Mouse (Mus musculus) midbrain, embryonic 16.5 days (tissue): ENCODE data around the gene Efna2. TPM values are rescaled to one million over a fixed set of nuclear protein-coding genes. Genes with fewer than 3 reads are reported as not detected.

ENCODE experiments used
- ATAC-seq: fragments of 200-750 bp; cut with Nextera tagmentation; 2 replicates; pipeline ENCODE4 v1.8.0; 2017; ENCODE audit warnings: moderate TSS enrichment
- H3K27ac ChIP-seq: fragments of 300-500 bp; sonication (generic); 2 replicates; pipeline ENCODE4 v1.5.1; 2014; ENCODE audit warnings: mild to moderate bottlenecking, low read length, mixed read lengths
- H3K27me3 ChIP-seq: fragments of 300-500 bp; sonication (generic); 2 replicates; pipeline ENCODE4 v1.6.1; 2014; ENCODE audit warnings: low read depth, low read length, mixed read lengths; ENCODE audit not compliant: control insufficient read depth, insufficient read depth
- H3K36me3 ChIP-seq: fragments of 300-500 bp; sonication (generic); 2 replicates; pipeline ENCODE4 v1.6.1; 2014; ENCODE audit warnings: mild to moderate bottlenecking, low read length, moderate library complexity, mixed read lengths; ENCODE audit not compliant: control insufficient read depth, insufficient read depth
- H3K4me1 ChIP-seq: fragments of 300-500 bp; sonication (generic); 2 replicates; pipeline ENCODE4 v1.6.1; 2014; ENCODE audit warnings: mild to moderate bottlenecking, low read length, mixed read lengths; ENCODE audit not compliant: control insufficient read depth, insufficient read depth
- H3K4me2 ChIP-seq: fragments of 300-500 bp; sonication (generic); 2 replicates; pipeline ENCODE4 v1.6.1; 2014; ENCODE audit warnings: mild to moderate bottlenecking, low read length, mixed read lengths
- H3K4me3 ChIP-seq: fragments of 300-500 bp; sonication (generic); 2 replicates; pipeline ENCODE4 v1.5.1; 2014; ENCODE audit warnings: low read depth, mild to moderate bottlenecking, low read length, moderate library complexity, mixed read lengths
- H3K9ac ChIP-seq: fragments of 300-500 bp; sonication (generic); 2 replicates; pipeline ENCODE4 v1.6.1; 2014; ENCODE audit warnings: low read depth, low read length, mixed read lengths
- H3K9me3 ChIP-seq: fragments of 300-500 bp; sonication (generic); replicated peaks from 2 replicates; pipeline ENCODE4 v1.6.1; 2014; ENCODE audit warnings: mild to moderate bottlenecking, low read length, mixed read lengths; ENCODE audit not compliant: control insufficient read depth, poor library complexity, severe bottlenecking
- WGBS: fragments of 180-500 bp; shearing (Covaris S2); extraction: QIAGEN DNeasy Blood & Tissue Kit; methylation state at CpG from one replicate; pipeline ENCODE4 v1.1.7; 2014; 5-methylcytosine and 5-hydroxymethylcytosine counted together
- polyA plus RNA-seq: library from polyadenylated mRNA; unstranded; fragments of >200 nt; fragmentation: Nextera tagmentation; extraction: Ambion mirVana; gene quantifications from 2 replicates; pipeline ENCODE4 v1.2.1, GENCODE M21; 2015

The Efna2 gene
- polyA plus RNA-seq, 1 experiment from 2014 or later = 43.3 TPM

DNA sequence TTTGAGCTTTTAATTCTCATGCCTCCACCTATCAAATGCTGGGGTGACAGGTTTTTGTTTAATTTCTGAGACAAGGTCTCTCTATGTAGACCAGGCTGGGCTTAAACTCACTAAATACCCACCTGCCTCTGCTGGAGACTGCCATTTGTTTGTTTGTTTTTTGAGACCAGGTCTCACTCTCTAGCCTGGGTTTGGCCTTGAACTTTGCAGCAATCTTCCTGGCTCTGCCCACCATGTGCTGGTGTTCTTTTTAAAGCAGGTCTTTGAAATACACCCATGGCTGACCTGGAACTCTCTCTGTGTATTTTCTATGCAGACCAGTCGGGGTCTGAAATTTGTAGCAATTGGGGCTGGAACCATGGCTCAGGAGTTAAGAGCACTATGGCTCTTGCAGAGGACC is 43.6 kb upstream of the Efna2 start:
- Histone ChIP-seq H3K9me3 (no peaks in the 10 kb centered on the region), H3K36me3 (peaks cover 37% of the 10 kb centered on the region), H3K9ac (no peak overlapping the region; the same call in 1 of the 2 replicates), H3K27me3 (no peaks in the 10 kb centered on the region), H3K4me1 (peaks cover 18% of the 10 kb centered on the region), H3K4me3 (no peak overlapping the region), H3K4me2 (no peak overlapping the region), H3K27ac (no peak overlapping the region)
- 93% methylated on average over 1 of the region's 1 CpGs for WGBS
- no peak for ATAC-seq

DNA sequence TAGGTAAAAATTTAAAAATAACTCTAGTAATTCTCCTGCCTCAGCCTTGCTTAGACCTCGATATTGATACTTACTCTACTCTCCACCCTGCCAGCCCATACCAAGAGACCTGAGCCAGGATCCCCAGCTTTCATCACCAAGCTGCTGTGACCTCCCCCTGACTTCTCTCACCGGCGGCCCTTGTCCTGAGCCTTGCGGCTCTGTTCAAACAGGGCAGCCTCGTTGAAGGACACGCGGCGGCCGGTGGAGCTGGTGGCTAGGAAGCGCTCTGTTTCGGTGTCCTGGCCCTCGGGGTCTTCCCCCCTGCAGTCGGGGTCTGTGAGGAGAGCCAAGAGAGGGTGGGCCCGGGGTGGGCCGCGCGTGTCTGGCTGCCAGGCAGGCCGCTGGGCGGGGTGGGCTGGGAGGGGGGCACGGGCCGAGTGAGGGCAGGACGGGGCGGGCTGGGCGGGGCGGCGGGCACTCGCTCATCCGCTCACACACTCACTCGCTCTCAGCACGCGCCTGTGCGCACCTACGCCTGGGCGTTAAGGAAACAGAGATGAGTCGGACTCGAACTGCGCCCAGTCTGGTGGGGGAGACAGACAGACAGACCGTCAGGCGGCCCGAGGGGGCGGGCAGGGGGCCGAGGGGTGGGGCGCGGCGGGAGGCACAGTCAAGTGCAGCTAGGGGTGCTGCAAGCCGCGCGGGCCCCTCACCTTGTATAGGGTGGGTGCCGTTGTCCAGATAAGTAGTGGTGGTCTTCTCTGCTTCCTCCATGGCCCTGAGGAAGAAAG is 42.9 kb upstream of the Efna2 start:
- Histone ChIP-seq H3K36me3 (peaks cover 37% of the 10 kb centered on the region), H3K27me3 (no peaks in the 10 kb centered on the region), H3K4me1 (peaks cover 22% of the 10 kb centered on the region), H3K4me3 (peak overlapping the region; percentile 70), H3K9ac (peak overlapping the region; percentile 94), H3K27ac (peak overlapping the region; percentile 96), H3K9me3 (no peaks in the 10 kb centered on the region), H3K4me2 (peak overlapping the region; percentile 86)
- 12% methylated on average over 38 of the region's 49 CpGs for WGBS
- no peak for ATAC-seq

DNA sequence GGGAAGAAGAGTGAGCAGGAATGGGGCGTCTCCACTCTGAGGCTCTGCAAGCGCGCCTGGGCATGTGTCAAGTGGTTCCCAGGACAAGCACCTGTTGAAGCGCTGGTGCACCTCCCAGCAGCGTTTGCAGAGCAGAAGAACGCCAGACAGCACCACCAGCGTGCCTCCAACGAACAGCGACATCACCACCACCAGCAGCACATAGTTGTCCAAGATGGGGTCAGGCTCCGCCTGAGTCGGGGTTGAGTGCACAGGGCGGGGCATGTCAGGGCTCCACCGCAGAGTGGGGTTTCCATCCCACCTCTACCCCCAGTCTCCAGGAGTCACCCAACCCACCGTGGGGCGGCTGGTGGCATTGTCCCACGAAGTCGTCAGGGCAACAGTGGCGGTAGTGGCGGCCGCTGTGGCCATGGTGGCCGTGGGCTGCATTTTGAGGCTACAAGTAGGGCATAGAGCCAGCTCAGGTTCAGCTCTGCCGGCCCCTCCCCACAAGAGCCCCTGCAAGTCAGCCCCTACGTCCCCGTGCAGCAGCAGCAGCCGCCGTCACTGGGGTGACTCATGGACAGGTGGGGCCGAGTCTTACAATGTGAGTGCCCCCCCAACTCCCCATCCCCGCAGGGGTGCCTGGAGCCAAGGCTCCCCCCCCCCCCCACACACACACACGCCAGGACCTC is 42.2 kb upstream of the Efna2 start:
- WGBS = 4% methylated on average over 28 of the region's 29 CpGs
- Histone ChIP-seq H3K36me3 (peaks cover 33% of the 10 kb centered on the region), H3K4me2 (peak overlapping the region; percentile 86), H3K27ac (peak overlapping the region; percentile 96), H3K9ac (peak overlapping the region; percentile 94), H3K27me3 (no peaks in the 10 kb centered on the region), H3K9me3 (no peaks in the 10 kb centered on the region), H3K4me1 (peaks cover 22% of the 10 kb centered on the region), H3K4me3 (peak overlapping the region; percentile 70)
- ATAC-seq = no peak

DNA sequence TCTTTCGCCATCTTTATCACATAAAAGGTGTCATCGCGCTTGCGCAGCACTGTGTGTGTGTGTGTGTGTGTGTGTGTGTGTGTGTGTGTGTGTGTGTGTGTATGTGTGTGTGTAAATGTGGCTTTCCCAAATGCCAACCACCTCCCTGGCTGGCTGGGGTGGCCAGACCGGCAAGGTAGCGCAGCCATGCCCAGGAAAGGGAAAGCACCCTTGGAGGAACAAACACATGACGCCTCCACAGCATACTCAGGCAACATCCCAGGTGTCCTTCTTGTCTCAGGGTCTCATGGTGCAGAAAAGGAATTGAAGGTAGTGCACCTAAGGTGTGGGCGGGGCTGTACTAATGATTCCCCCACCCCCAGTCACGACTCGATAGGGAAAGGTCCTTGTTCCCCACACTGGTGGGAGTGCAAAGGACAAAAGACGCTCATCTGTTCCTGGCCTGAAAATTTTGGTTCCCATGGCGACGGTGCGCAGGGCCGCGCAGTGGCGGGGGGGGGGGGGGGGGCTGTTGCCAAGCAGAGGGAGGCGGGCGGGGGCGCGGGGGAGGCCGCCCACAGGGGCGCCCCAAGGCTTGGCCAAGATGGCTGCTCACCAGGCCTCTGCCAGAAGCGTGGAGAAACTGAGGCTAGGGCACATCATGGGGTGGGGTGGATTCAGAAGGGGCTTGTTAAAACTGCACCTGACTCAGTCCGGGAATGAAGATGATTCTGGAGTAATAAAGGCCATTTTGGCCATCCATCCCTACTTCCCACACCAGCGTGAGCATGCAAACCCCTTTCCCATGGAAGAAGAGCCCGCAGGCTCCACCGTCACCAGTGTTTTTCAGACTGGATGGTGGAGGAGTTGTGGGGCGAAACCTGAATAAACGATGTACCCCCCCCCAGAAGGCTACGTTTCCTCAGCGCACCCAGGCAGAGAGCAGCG is 41.4 kb upstream of the Efna2 start:
- H3K4me3 ChIP-seq = peak overlapping the region; percentile 70
- peak overlapping the region; percentile 96 for H3K27ac ChIP-seq
- H3K36me3 ChIP-seq = peaks cover 27% of the 10 kb centered on the region
- peak overlapping the region; percentile 86 for H3K4me2 ChIP-seq
- no peak for ATAC-seq
- peaks cover 26% of the 10 kb centered on the region for H3K4me1 ChIP-seq
- no peaks in the 10 kb centered on the region for H3K27me3 ChIP-seq
- peak overlapping the region; percentile 94 for H3K9ac ChIP-seq
- no peaks in the 10 kb centered on the region for H3K9me3 ChIP-seq
- WGBS = under 1% methylated on average over 25 of the region's 33 CpGs

- H3K9ac ChIP-seq = peak within 1 kb of the TSS; percentile 94
- H3K4me2 ChIP-seq = peak within 1 kb of the TSS; percentile 86
- ATAC-seq = peak; percentile 5
- peaks cover 21% of the 10 kb centered on the region for H3K36me3 ChIP-seq
- under 1% methylated on average over 70 of the region's 94 CpGs for WGBS
- H3K27me3 ChIP-seq = no peaks in the 10 kb centered on the region
- H3K4me1 ChIP-seq = peaks cover 34% of the 10 kb centered on the region
- H3K27ac ChIP-seq = peak within 1 kb of the TSS; percentile 96
- peak within 1 kb of the TSS; percentile 70 for H3K4me3 ChIP-seq
- H3K9me3 ChIP-seq = no peaks in the 10 kb centered on the region
These were observed 40.5 kb upstream of the Efna2 start, which contains the start of gene Atp5d for GRCm38 (mm10) chr10:80138553-80139438. TSS of gene Atp5d (plus strand) at chr10:80138632.

DNA sequence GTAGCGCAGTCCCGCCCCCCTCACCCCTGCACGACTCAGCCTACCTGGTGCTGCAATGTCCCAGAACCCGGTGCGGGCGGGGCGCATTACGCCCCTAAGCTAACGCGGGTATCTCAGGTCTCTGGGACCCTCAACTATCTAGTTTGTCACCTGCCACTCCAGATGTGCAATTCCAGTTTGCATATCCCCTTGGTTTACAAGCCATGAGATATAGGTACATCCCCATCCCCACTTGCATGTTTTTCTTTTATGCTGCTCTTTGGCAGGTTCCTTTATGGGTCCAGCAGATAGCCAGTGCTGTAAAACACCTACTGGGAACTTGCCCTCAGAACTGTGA is 39.9 kb upstream of the Efna2 start:
- H3K36me3 ChIP-seq = peaks cover 21% of the 10 kb centered on the region
- H3K27ac ChIP-seq = peak overlapping the region; percentile 96
- no peak for ATAC-seq
- H3K27me3 ChIP-seq = no peaks in the 10 kb centered on the region
- under 1% methylated on average over 10 of the region's 10 CpGs for WGBS
- no peaks in the 10 kb centered on the region for H3K9me3 ChIP-seq
- H3K9ac ChIP-seq = peak overlapping the region; percentile 94
- H3K4me1 ChIP-seq = peaks cover 34% of the 10 kb centered on the region
- H3K4me3 ChIP-seq = peak overlapping the region; percentile 70
- H3K4me2 ChIP-seq = peak overlapping the region; percentile 86

DNA sequence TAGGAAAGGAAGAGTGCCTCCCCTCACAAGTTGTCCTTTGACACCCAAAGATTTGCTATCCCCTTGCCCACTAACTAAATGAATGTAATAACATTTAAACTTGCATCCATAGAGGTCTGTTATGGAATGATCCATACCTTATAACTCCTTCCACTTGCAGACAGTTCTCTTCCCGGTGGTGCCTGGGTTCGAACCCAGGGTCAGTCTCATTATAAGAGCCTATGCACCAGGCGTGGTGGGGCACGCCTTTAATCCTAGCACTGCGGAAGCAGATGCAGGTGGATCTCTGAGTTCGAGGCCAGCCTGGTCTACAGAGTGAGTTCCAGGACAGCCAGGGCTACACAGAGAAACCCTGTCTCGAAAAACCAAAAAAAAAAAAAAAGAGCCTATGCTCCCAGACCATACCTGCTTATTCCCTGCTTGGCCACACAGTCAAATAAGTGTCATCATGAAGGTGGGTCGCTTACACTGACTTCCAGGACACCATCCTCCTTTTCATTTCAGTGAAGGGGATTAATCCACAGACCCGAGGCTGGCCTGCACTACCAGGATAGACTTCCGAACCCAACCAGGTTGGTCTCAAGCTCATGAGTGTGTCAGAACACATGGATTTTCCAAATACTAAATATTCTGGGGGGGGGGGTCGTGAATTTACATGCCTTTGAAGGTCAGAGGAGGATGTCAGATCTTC is 39.2 kb upstream of the Efna2 start:
- no peaks in the 10 kb centered on the region for H3K27me3 ChIP-seq
- peak overlapping the region; percentile 96 for H3K27ac ChIP-seq
- H3K36me3 ChIP-seq = peaks cover 18% of the 10 kb centered on the region; the same call in 1 of the 2 replicates
- no peak overlapping the region for H3K4me3 ChIP-seq
- H3K9me3 ChIP-seq = no peaks in the 10 kb centered on the region
- no peak overlapping the region for H3K9ac ChIP-seq
- peaks cover 34% of the 10 kb centered on the region for H3K4me1 ChIP-seq
- H3K4me2 ChIP-seq = no peak overlapping the region
- 75% methylated on average over 11 of the region's 11 CpGs for WGBS
- ATAC-seq = no peak

- Histone ChIP-seq H3K9ac (peak within 1 kb of the TSS; percentile 36), H3K9me3 (no peaks in the 10 kb centered on the region), H3K36me3 (peaks cover 17% of the 10 kb centered on the region; the same call in 1 of the 2 replicates), H3K4me3 (peak within 1 kb of the TSS; percentile 81), H3K27me3 (no peaks in the 10 kb centered on the region), H3K4me1 (peaks cover 34% of the 10 kb centered on the region), H3K4me2 (peak within 1 kb of the TSS; percentile 97), H3K27ac (peak within 1 kb of the TSS; percentile 96)
- 66% methylated on average over 10 of the region's 10 CpGs for WGBS
- ATAC-seq = no peak
These were observed 38.6 kb upstream of the Efna2 start, which contains the start of gene Cbarp for GRCm38 (mm10) chr10:80140666-80141035. TSS of gene Cbarp (minus strand) at chr10:80140835.
